Mouse (Mus musculus) layer of hippocampus, adult 8-10 months (tissue): ENCODE results near the gene Xpr1. TPM values are rescaled to one million over a fixed set of nuclear protein-coding genes. Genes with fewer than 3 reads are reported as not detected.
A peak's percentile ranks its signal among the peaks of the same experiment; 100 is the strongest.
"Not testable (repeated sequence)": the region's sequence is repeated elsewhere in the genome, so short reads cannot be mapped to it uniquely, and the experiment has no call there.

Experiments
- DNase-seq, 2 experiments: peaks; one replicate each; pipeline ENCODE4 v3.0.0; 2022; ENCODE audit warnings: low spot score in 2 of 2
- total RNA-seq, 4 experiments: library from RNA; stranded (reverse); gene quantifications; 2 replicates each; pipeline ENCODE4 v1.2.4; 2022

The Xpr1 gene
- total RNA-seq, 4 experiments from 2014 or later = 80.9 to 99.1 (median 88.4) TPM

DNA sequence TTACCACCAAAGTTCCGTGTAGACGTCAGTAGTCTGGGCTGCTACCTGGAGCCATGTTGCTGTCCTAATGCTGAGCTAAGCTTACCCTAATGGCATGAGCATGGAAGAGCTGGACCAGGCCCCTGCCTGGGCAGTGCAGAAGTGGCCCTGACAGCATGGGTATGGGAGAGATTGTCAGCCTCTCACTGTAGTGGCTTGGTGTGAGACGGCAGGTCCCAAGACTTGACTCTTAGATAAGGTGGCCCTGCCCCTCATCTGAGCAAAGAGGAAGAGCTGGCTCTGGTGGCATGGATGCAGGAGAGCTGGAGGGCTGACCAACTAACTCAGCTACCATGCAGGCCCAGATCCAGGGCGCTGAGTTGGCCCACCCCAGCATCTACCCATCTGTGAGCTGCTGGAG is 79.9 kb downstream of the Xpr1 start:
- DNase-seq = no peak

DNA sequence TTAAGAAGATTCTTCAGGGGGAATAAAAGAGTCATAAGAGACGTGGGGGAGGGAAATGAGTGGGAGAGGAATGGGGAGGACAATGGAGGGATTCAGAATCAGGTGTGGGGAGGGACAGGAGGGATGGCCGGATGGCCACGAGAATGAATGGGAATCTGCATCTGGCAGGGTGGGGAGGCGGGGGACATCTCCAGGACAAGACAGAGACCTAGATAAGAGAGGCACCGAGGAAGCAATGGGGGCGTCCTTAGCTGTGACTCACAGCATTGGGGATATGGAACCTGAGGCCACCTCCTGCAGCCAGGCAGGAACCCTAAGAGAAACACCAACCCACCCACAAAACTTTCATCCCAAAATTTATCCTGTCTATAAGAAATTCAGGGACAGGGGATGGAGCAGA is 81.3 kb downstream of the Xpr1 start:
- DNase-seq = no peak

DNA sequence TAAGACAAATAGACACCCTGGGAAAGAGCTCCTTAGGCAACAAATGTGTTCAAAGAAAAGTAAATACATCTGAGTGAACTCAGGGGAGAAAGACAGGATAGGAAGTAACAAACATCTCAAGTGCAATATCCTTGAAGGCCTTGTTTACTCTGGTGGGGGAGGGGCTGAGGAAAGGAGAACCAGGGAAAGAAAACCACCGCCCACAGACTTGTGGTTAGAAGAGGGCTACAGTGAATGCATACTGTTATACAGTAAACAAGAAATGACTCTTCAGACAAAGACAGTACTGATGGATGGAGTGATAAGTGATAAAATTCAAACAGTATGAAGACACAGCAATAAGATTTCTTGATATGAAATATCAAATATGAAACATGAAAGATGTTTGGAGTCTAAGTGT is 95.0 kb downstream of the Xpr1 start:
- no peak for DNase-seq

DNA sequence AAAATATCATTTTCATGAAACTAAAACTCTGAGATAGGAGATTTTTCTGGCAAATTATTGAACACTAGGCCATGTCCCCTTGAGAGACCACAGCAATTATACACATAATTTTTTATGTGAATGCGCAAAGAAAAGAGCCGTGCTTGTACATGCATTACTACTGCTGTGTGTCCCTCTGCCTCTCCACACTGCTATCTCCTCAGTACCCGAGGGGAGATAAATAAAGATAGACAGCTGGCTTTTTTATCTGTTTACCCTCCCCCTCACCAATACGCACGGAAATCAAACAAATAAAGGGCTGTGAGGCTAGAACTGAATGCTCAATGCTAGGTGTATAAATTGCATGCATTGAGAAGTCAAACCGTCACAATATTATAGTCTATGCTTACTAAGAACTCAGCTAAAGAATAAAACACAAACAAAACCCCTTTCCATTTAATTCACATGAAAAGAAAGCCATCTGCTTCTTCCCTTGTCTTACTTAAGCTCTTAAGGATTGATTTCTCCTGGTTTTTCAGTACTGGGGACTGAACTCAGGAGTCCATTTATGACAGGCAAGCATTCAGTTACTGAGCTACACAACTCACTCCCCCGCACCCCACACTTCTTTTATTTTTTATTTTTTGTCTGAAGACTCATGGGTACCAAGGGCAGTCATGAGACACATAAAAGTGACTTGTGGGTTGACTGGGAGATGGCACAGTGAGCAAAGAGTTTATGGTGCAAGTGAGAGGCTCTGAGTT is 97.0 kb downstream of the Xpr1 start:
- DNase-seq = no peak

DNA sequence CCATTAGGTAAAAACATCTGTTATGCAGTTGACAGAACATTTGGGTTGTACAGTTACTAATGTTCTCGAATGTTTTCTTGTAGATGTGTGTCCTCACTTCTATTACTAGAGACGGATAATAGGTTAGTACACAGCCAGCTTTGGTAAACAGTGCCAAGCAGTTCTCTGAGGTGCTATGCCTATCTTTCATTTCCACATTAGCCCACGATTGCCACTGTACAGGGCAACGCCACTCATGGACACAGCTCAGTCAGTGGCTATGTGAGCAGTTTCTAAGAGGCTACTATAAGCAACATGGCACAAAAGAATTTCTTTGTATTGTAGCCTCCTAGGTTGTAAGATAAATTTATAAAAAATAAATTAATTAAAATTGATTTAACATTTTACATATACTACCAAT is 97.7 kb downstream of the Xpr1 start:
- DNase-seq = no peak

DNA sequence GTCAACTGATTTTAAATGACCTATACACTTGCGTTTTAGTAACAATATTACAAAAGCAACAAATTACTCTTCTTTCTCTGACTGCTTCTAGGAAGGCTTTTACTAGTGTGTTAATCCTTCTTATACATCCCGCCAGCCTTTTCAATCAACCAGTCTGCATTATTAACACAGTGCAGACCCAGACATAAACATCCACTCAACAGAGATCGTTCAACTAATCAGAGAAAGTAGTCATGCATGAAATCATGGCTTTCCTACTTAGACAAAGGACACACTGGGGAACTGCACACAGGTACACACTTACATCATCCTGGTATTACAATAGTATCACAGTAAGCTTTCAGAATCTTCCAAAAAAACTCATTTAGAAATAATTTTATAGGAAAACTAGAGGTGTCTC is 105.5 kb downstream of the Xpr1 start:
- no peak for DNase-seq

DNA sequence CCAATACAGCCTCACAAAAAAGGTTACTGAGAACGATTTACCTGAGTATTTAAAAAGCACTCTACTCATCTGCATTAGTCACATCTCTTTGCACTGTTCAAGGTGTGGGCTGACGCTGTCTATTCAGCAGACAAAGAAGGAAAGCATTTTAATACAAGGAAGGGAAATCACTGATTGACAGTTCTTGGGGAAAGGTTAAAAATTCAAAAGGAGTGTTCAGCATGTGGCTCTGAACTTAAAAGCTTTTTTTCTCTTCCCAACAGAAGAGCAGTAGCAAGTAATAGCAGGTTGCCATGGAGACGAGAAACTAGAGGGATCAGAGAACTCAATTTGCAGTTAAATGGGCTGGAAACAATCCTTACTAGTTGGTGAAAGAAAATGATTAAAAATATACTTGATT is 110.3 kb downstream of the Xpr1 start:
- DNase-seq = no peak

DNA sequence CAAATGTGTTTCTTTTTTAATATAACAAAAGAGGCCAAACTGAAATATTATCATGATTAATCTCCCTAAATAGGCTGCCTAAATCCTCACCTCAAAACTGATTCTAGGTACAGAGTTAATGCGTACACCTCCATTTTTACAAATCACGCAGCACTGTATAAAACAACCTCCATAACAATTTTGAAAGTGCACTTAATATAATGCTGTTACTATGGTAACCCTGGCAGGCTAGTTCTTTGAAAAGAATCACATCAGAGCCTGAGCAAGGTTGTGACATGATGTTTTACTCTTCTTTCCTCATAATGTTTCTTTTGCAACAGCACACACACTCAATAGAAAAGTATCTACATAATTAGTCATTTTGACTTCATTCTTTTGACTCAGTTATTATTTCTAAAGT is 113.8 kb downstream of the Xpr1 start:
- no peak for DNase-seq

DNA sequence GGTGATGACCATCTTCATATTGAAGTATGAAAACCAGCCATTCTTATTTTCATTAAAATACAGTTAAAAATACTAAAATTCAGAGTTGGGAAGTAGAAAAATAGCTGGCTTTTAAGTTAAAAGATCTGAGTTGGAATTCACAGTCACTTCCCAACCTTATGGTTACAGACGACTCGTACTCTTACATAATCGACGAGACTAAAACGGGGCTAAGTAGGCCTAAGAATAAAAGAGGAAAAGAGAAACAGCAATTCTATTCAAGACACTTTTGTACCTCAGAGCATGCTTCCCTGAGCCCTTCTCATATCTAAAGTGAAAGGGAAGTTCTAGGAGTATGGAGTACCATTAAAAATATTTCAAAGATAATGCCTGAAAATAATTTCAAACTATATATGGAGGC is 119.6 kb downstream of the Xpr1 start:
- DNase-seq = no peak

DNA sequence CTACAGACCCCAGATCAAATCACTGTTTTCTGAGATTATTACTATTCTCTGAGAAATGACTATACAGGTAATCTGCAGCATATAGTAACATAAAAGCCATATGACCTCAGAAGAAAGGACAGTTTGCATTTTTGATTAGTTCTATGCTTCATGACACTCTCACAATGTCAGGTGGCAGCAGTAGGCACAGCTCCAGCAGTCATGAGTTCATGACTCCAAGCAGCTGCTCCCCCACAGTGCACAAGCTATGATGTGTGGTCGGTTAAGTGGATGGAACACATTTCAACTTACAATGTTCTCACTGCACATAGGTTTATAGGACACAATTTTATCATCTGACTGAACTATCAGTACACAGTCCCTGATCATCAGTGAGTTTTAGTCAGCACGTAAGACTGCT is 120.0 kb downstream of the Xpr1 start:
- DNase-seq = no peak

DNA sequence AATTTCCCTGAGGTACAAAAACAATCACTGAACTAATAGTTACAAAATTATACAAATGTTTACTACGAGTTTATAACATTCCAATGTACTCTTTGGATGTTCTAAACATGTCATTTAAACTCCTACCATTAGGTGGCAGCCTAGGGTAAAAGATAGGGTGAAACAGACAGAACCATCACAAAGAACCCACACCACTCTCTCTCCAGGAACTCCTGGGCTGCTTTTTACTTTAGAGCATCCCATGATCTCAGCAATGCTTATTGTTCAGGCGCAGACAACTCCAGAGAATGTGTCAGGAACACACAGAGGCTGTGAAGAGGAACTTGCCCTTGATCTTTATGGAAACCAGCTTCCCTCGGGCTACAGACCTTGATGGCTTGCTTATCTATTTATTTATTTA is 123.8 kb downstream of the Xpr1 start:
- DNase-seq = no peak

DNA sequence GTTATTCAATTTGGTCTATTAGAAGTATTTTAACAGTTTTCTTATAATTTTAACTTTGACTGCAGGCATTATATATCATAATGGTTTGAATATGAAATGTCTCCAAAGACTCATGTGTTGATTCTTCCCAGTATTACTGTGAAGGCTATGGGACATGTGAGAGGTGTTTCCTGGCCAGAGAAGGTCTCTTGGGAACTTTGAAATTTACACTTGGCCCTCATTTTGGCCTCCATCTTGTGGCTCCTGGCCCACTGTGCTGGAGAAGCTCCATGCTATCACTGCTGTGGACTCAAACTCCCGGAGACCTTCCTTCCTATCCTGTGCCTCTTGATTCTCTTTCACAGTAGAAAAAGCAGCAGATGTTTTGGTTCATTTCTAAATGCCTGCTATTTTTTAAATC is 127.8 kb downstream of the Xpr1 start:
- no peak for DNase-seq

DNA sequence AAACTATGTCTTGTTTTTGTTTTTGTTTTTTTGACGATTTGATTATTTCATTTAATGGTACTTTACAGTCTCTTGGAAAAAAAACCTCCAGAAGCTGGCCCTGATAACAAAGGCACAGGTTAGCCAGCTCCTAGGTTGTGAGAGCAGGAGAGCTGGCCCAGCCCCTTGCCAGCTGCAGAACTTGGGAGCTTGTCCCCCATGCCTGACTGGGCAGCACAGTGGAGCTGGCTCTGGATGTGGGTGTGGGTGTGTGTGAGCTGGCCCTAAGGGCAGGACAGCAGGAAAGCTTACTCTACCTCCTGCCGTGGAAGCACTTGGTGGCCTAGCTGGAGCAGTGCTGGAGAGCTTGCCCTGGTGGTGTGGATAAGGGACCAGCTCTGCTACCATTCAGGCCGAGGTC is 129.2 kb downstream of the Xpr1 start:
- DNase-seq = no peak

DNA sequence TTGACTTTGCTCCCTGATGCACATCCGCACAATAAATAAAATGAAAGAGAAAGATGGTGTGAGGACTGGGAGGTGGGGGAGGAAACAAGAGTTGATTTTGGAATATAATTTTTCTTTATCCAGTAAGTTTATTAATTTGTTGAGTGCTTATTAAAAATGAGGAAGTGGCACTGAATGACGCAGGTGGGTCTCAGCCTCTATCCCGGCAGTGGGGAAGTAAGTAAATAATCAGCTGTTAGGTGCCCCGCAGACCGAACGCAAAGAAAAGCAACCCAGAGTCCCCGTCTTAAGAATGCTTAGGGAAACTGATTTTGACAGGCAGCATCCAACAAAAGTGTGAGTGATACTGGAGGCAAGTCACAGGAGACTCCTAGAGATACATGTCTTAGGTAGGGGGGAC is 133.4 kb downstream of the Xpr1 start:
- DNase-seq = no peak

DNA sequence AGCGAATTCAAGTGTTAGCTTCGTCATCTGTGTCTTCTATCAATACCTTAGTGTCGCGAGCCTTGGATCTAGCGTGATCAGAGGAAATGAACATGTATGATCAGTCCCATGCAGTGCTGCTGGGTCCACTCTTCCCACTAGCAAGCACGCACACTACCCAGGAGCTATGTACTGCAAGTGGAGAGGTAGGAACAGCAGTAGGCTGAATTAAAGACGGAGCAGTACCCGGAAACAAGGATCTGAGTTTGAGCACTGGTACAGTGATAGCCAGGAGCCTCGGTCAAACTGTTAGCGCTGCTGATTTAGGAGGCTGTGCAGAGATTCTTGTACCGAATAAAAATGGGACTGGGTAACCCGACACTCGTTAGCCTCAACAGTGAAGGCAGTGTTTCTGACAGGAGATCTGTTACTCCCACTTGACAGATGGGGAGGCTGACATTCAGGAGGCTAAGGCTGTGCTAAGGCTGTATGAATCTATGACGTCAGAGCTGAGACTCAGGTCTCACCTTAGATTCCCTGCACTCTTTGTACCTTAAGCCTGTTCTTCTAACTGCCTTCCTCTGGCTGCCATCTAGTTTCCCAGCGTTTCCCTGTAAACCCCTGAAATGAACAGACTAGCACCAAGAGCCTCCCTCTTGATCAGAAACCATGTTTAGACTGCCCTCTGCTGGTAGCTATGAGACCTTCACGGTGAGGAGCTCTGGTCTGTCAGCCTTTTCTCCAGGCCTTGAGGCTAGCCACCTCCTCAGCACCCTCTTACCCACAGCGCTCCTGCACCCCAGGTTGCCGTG is 136.0 kb downstream of the Xpr1 start:
- peak; percentile 69 to 81 for DNase-seq

DNA sequence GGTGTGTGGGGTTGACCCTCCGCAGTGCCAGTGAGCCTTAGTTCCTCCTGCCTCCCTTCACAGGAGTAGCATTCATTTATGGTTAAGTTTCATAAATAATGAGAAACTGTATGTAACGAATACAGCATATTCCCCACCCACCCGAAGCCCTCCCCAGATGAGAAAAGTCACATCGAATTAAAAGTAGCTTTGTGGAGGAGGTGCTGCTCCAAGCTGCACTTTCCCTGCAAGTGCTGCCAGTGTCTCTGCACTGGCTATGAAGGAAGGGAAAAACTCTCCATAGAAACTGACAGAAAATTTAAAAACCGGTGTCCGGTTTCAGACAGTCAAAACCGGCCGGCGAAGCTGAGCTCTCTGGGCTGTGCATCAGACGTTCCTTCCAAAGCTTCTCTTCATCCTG is 136.9 kb downstream of the Xpr1 start:
- DNase-seq = no peak

DNA sequence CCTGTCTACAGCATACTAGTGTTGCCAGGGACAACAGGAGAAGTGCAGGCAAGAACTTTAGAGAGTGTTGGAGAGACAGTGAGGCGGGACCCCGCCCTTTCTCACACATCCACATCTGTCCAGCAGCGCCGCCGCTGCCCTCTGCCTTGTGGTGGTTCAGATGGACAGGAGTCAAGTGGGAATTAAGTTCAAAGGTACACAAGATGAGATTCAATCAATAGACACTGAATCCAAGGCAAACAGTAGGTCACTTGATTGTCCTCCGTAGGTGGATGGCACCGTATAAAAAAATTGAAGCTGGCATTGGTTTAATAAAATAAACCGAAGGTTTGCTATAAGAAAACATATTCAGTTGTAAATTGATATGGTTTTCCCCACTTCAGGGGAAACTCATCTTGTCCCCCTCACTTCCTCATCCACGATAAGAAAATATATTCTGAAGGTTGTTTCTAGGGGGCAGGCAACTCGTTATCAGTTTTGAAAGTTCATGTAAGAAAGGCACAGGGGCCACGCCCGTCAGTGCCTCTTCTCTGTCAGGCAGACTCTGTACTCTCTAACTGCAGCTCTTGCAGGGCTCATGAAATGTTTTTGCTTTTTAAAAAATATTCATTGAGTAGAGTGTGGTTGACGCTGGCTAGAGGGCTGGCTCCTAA is 140.7 kb downstream of the Xpr1 start:
- no peak for DNase-seq

DNA sequence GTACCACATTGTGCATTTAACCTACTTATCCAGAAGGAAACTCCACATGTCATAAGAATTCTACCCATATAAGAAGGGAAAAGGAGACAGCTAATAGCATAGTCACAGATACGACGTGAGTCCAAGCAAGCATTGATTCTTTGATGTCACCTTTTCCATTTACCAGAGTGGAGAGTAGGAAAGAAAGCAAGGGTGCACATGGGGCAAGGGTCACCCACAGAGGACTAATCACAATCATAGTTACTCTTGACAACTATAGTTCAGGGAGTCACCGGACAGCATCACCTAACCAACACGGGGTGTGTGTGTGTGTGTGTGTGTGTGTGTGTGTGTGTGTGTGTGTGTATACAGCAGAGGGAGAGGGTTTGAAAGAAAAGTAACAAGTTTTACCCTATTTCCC is 141.4 kb downstream of the Xpr1 start:
- no peak for DNase-seq

DNA sequence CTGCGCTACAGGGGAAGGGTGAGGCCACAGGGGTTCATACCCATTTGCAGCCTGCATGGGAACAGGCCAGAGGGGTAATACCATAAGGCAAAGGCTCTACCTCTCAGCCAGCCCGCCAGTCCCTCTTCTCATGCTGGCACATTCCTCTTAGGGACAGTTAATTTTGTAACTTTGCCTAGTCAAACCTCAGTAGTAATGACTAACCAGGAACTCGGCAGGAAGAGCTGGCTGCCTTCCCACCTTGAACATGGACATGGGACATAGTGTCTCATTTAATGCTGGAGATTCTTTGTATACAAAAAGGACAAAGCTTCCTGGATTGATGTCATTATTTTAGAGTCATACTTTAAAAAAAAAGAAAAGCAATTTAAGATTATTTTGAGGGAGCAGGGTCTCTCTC is 142.2 kb downstream of the Xpr1 start:
- DNase-seq = no peak

DNA sequence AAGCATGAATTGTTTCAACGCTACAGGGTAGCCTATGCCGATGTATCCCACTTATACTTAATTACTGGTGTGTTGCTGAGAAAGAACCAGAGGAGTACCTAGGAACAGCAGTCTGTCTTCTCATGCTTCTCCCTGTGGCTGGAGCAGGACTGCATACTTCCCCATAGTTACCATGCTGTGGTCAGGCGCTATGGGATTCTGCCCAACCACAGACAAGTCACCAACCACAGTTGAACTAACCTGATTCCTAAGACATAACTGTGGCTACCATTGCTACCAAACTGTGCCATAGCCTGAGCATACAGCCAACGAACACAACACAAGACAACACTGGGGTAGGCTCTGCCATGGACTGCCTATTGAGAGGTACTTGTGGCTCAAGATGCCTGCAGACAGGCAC is 144.3 kb downstream of the Xpr1 start:
- DNase-seq = no peak

DNA sequence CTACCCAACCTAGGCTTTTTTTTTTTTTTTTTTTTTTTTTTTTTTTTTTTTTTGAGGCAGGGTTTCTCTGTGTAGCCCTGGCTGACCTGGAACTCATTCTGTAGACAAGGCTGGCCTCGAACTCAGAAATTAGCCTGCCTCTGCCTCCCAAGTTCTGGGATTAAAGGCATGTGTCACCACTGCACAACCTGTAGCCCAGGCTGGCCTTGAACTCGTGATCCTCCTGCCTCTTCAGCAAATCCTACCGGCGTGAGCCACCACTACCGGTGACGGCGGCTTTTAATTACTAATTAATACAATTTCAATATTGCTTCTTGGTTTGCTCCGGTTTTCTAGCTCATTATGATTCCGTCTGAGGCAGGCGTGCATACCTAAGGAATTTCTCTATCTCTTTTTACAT is 154.7 kb downstream of the Xpr1 start:
- DNase-seq = not testable (repeated sequence)

DNA sequence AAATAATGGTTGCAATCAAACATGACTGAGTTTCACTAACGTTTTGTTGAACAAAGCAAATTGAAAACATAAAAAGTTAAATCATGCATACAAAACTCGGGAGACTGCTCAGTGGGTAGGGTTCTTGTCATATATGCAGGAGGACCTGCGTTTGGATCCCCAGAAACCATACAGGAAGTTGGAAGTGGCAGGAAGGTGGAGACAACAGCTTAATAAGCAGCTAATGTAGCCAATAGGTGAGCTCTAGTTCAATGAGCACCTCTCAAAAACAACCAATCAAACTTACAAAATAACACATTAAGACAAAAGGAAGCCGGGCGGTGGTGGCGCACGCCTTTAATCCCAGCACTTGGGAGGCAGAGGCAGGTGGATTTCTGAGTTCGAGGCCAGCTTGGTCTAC is 162.9 kb downstream of the Xpr1 start:
- no peak for DNase-seq

DNA sequence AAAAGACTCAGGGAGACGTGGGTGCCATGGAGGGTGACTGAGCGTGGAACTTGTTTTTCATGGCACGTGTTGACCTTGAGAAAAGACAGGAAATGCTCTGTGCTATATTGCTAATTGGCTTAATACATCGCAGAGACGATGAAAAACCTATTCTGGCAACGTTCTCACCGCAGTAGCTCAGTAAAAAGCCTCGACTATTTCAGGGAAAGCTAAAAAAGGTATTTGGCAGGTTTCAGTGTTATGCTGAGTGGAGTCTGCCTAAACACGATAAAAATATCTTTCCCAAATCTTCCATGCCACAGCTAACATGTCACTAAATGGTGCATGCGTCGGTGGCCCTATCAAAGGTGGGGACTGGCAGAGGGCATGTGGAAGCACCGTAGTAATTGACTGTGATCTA is 164.1 kb downstream of the Xpr1 start:
- DNase-seq = no peak
